Mouse (Mus musculus) hindbrain, embryonic 14.5 days (tissue): ENCODE measurements around the gene Armh1. TPM values are rescaled to one million over a fixed set of nuclear protein-coding genes. Genes with fewer than 3 reads are reported as not detected.

ENCODE experiments used
- ATAC-seq: fragments of 200-750 bp; cut with Nextera tagmentation; 2 replicates; pipeline ENCODE4 v1.8.0; 2017; ENCODE audit warnings: moderate number of reproducible peaks, mild to moderate bottlenecking, moderate TSS enrichment, moderate library complexity; ENCODE audit not compliant: low FRiP score
- DNase-seq: peaks from one replicate; pipeline ENCODE4 v3.0.0-alpha.2; 2015; ENCODE audit warnings: low spot score
- H3K27ac ChIP-seq: fragments of 300-500 bp; sonication (generic); 2 replicates; pipeline ENCODE4 v1.5.1; 2014; ENCODE audit warnings: mild to moderate bottlenecking, moderate library complexity
- H3K27me3 ChIP-seq: fragments of 300-500 bp; sonication (generic); 2 replicates; pipeline ENCODE4 v1.6.1; 2014; ENCODE audit warnings: mild to moderate bottlenecking, low read length, mixed read lengths; ENCODE audit not compliant: control insufficient read depth, insufficient read depth
- H3K36me3 ChIP-seq: fragments of 300-500 bp; sonication (generic); replicated peaks from 2 replicates; pipeline ENCODE4 v1.6.1; 2014; ENCODE audit not compliant: control insufficient read depth, insufficient read depth
- H3K4me1 ChIP-seq: fragments of 300-500 bp; sonication (generic); replicated peaks from 2 replicates; pipeline ENCODE4 v1.6.1; 2014; ENCODE audit warnings: antibody characterized with exemption, low read length, mixed read lengths; ENCODE audit not compliant: control insufficient read depth, insufficient read depth
- H3K4me2 ChIP-seq: fragments of 300-500 bp; sonication (generic); replicated peaks from 2 replicates; pipeline ENCODE4 v1.6.1; 2014; ENCODE audit warnings: mild to moderate bottlenecking, moderate library complexity
- H3K4me3 ChIP-seq: fragments of 300-500 bp; sonication (generic); replicated peaks from 2 replicates; pipeline ENCODE4 v1.5.1; 2014; ENCODE audit warnings: mild to moderate bottlenecking, low read length
- H3K9ac ChIP-seq: fragments of 300-500 bp; sonication (generic); 2 replicates; pipeline ENCODE4 v1.6.1; 2014
- H3K9me3 ChIP-seq: fragments of 300-500 bp; sonication (generic); 2 replicates; pipeline ENCODE4 v1.6.1; 2016; ENCODE audit warnings: low read length; ENCODE audit not compliant: control insufficient read depth
- WGBS: fragments of 180-500 bp; shearing (Covaris S2); extraction: QIAGEN DNeasy Blood & Tissue Kit; methylation state at CpG from one replicate; pipeline ENCODE4 v1.1.7; 2014; 5-methylcytosine and 5-hydroxymethylcytosine counted together
- polyA plus RNA-seq: library from polyadenylated mRNA; unstranded; fragments of >200 nt; fragmentation: Nextera tagmentation; extraction: Ambion mirVana; gene quantifications from 2 replicates; pipeline ENCODE4 v1.2.1, GENCODE M21; 2014

The Armh1 gene
- polyA plus RNA-seq, 1 experiment from 2014 or later, result 1.2 TPM

- Histone ChIP-seq H3K27ac (peak overlapping the region; percentile 68), H3K4me1 (peaks cover 56% of the 10 kb centered on the region), H3K4me3 (no peak overlapping the region), H3K27me3 (no peaks in the 10 kb centered on the region), H3K36me3 (peaks cover 43% of the 10 kb centered on the region), H3K4me2 (no peak overlapping the region), H3K9ac (peak overlapping the region; percentile 21; the same call in 1 of the 2 replicates), H3K9me3 (no peaks in the 10 kb centered on the region)
- DNase-seq, result no peak
- ATAC-seq, result peak; percentile 41
- WGBS, result 17% methylated on average over 22 of the region's 22 CpGs
Observed at GRCm38 (mm10) chr4:117283271-117284191, 31.6 kb upstream of the Armh1 start.

DNA sequence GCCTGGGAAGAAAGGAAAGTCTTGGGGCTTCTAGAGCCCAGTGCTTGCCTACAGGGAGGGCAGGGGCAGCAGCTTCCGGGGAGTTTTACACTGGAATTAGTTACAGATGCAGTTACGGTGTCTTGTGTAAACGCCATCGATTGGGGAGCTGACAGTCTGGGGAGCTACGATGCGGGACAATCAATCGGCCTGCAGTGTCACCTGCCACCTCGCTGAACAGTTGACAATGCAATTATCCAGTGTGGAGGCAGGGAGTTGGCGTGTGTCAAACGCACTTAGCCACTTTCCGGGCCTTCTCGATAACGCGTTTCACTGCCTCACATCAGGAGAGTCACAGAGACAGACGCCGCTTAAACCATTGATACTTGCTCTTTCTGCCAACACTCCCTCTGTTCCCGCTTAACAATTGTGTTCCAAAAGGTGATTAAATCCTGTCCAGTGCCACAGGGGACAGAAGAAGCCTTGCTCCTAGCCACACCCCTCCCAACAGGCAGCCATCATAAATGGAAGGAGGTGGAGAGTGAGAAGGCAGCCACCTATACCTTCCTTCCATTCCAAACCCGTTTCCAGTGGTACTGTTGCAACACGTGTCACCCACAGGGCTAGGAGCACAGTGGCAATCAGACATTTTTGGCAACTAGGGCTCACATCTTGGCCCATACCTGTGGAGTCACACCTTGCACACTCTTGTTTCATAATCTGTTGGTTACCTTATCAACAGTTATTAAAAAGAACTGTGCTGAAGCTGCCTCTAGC is 29.3 kb upstream of the Armh1 start:
- no peak for DNase-seq
- ATAC-seq, result no peak

DNA sequence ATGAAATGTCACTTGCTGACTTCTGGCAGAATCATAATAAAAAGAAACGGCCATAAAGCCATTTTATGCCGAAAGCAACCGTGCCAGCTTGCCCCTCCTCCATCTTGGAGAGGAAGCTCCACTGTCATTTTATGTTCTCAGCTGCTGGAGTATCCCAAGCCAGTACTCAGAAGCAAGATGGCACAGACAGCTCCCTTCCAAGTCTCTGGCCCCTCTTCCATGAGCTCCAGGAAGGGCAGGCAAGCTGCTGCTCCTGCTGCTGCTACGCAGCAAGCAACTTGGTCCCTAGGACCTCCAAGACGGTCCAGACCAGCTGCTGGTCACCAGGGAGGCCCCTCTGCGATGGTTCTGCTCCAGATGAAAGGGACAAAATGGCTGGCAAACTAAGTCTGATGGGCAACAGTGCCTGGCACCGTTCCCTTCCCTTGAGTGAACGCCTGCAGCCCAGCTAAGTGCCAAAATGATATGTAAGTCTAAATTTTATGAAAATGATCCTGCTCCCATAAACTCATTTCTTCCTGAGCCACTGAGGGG is 28.5 kb upstream of the Armh1 start:
- WGBS, result 79% methylated on average over 8 of the region's 8 CpGs
- Histone ChIP-seq H3K27ac (no peak overlapping the region), H3K4me2 (no peak overlapping the region), H3K9ac (peak overlapping the region; percentile 13; the same call in 1 of the 2 replicates), H3K4me3 (no peak overlapping the region), H3K36me3 (peaks cover 50% of the 10 kb centered on the region), H3K27me3 (no peaks in the 10 kb centered on the region), H3K9me3 (no peaks in the 10 kb centered on the region), H3K4me1 (peaks cover 36% of the 10 kb centered on the region)
- ATAC-seq, result no peak
- DNase-seq, result no peak

More for the DNA sequence above, 29.3 kb upstream of the Armh1 start:
- Histone ChIP-seq H3K27ac (peak overlapping the region; percentile 34; the same call in 1 of the 2 replicates), H3K4me3 (no peak overlapping the region), H3K27me3 (no peaks in the 10 kb centered on the region), H3K4me2 (no peak overlapping the region), H3K9me3 (no peaks in the 10 kb centered on the region), H3K36me3 (peaks cover 50% of the 10 kb centered on the region), H3K9ac (no peak overlapping the region), H3K4me1 (peaks cover 42% of the 10 kb centered on the region)
- 53% methylated on average over 19 of the region's 19 CpGs for WGBS

DNA sequence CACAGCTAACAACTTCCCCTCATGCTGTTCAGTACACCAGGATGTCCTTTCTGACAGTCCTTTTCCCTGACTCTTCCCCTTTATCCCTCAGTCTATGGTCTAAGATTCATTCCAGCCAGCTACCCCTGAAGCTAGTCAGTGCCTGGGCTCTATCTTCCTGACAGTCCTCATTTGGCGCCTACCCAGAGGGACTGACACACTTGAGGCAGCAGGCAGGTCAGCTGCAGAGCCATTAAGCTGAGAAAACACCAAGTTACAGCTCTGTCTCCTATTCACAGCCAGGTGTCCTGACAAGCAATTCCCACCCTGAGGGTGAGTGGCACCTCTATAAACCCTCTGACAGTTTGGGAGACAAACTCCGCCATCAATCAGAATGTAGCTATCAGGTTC is 27.3 kb upstream of the Armh1 start:
- Histone ChIP-seq H3K9me3 (peaks cover 6% of the 10 kb centered on the region), H3K4me3 (no peak overlapping the region), H3K36me3 (peaks cover 50% of the 10 kb centered on the region), H3K27ac (no peak overlapping the region), H3K9ac (no peak overlapping the region), H3K27me3 (no peaks in the 10 kb centered on the region), H3K4me1 (peaks cover 24% of the 10 kb centered on the region), H3K4me2 (no peak overlapping the region)
- WGBS, result 83% methylated on average over 2 of the region's 2 CpGs
- ATAC-seq (no peak), DNase-seq (no peak)

DNA sequence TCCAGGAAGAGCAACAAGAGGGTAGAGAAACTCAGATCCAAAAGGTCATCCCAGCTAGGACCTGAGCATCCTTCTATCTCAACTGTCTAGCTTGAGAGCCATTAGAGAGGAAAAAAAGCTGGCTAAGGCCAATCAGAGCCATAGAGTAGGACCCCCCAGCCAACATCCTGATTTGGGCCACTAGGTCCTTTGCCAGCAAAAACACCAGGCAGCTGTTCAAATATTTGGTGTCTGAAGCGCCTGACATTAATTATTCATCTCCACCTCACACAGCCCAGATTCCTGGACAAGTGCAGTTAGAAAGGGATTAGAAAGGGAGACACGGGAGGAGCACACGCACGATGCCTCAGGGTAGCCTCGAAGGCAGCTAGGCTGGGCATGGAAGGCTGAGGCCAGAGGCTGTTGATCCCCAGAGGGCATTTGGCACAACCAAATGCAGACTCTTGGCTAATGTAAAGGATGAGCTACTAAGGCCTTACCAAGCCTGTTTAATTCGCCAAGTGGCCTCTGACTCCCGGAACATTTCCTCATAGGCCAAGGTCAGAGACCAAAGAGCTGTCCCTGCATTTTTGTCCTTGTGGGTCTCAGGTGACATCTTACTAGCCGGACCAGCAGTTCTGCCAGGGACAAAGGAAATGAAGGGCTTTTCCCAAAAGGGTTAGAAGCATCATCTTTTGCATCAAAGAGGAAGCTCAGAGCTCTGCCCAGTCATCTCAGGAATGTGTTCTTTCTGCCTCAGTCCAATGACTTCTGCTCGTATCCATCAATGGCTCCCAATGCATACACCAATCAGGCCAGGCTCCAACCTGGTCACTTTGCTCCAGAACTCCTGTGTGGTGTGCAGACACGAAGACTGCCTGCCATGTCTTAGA is 26.7 kb upstream of the Armh1 start:
- no peaks in the 10 kb centered on the region for H3K27me3 ChIP-seq
- H3K4me3 ChIP-seq, result no peak overlapping the region
- H3K4me2 ChIP-seq, result no peak overlapping the region
- H3K9me3 ChIP-seq, result peaks cover 8% of the 10 kb centered on the region
- ATAC-seq (no peak), DNase-seq (no peak)
- H3K4me1 ChIP-seq, result peaks cover 18% of the 10 kb centered on the region
- 68% methylated on average over 10 of the region's 10 CpGs for WGBS
- peaks cover 50% of the 10 kb centered on the region for H3K36me3 ChIP-seq
- 0 out of 2 replicates have a peak overlapping the region, but pooled peaks have one; percentile 15 for H3K27ac ChIP-seq
- H3K9ac ChIP-seq, result no peak overlapping the region

DNA sequence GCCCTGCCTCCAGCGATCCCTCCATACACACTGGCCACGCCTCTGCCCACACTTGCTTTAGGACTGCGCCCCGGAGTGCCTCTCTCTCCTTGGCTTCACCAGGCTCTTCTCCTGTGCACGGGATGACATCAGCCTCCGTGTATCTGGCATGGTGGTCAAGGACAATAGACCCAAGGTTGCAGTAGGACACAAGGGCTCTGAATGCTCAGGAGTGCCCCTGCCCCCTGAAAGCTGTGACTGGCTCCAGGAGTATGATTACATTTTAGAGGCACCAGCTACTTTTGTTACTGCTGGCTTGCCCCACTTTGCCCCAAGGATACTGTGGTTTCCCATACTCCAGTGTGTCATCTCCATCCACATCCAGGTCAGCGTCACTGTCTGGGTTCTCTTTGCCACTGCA is 25.8 kb upstream of the Armh1 start:
- no peak overlapping the region for H3K4me3 ChIP-seq
- H3K27me3 ChIP-seq, result no peaks in the 10 kb centered on the region
- H3K9me3 ChIP-seq, result peaks cover 8% of the 10 kb centered on the region
- no peak overlapping the region for H3K9ac ChIP-seq
- ATAC-seq (no peak), DNase-seq (no peak)
- 93% methylated on average over 7 of the region's 7 CpGs for WGBS
- peaks cover 11% of the 10 kb centered on the region; the same call in 1 of the 2 replicates for H3K4me1 ChIP-seq
- no peak overlapping the region for H3K27ac ChIP-seq
- H3K36me3 ChIP-seq, result peaks cover 51% of the 10 kb centered on the region
- no peak overlapping the region for H3K4me2 ChIP-seq

DNA sequence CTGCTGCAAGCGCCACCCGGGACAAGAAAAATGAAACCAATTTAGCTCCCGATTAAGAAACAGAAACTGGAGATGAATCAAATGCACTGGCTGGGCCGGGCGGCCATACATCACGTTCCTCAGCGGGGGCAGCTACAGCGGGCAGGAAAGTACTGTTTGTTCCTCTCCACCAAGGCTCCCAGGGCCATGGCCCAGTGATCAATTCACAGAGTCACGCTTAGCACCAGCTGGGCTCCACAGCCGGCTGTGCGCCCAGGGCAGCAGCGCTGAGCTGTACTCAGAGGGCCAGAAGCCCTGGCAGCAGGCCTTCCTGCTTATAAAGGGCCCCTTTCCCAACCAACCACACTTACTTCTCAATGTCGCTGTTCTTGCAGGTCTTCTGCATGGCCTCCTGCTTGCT is 25.1 kb upstream of the Armh1 start:
- Histone ChIP-seq H3K9me3 (peaks cover 8% of the 10 kb centered on the region), H3K4me2 (no peak overlapping the region), H3K9ac (no peak overlapping the region), H3K27me3 (no peaks in the 10 kb centered on the region), H3K4me3 (no peak overlapping the region), H3K4me1 (peaks cover 17% of the 10 kb centered on the region; the same call in 1 of the 2 replicates), H3K27ac (peak overlapping the region; percentile 36; the same call in 1 of the 2 replicates), H3K36me3 (peaks cover 58% of the 10 kb centered on the region)
- ATAC-seq (no peak), DNase-seq (no peak)
- 68% methylated on average over 13 of the region's 13 CpGs for WGBS

DNA sequence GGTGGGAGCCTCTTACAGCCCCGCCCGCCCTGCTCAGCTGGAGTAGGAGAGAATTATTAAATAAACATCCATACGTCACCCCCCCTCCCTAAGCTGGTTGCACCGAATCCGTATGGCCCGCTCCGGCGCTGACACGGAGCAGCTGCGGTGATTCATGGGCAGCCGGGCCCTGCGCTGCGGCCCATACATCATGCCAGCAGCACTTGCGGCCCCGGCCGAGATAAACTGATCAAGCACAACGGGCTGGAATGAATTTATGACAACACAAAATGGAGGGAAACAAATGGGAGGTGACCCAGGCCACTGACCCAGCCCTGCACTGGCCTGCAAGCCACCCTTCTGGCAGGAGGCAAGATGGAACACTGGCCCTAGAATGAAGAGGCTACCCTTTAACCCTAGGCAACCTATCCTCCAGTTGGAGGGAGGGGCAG is 24.4 kb upstream of the Armh1 start:
- H3K4me2 ChIP-seq, result no peak overlapping the region
- 69% methylated on average over 17 of the region's 17 CpGs for WGBS
- DNase-seq (no peak), ATAC-seq (0 out of 2 replicates have a peak, but pooled peaks have one; percentile 29)
- peak overlapping the region; percentile 36; the same call in 1 of the 2 replicates for H3K27ac ChIP-seq
- H3K9me3 ChIP-seq, result peaks cover 8% of the 10 kb centered on the region
- no peak overlapping the region for H3K9ac ChIP-seq
- no peak overlapping the region for H3K4me3 ChIP-seq
- H3K36me3 ChIP-seq, result peaks cover 65% of the 10 kb centered on the region
- H3K27me3 ChIP-seq, result no peaks in the 10 kb centered on the region
- peaks cover 17% of the 10 kb centered on the region; the same call in 1 of the 2 replicates for H3K4me1 ChIP-seq
